Mouse (Mus musculus): ENCODE measurements around the gene Ttf2.

Ttf2 gene

GRCm38 (mm10) chr3:100920611-100921140, 48.8 kb downstream of the Ttf2 start:
- in situ Hi-C loops (cut with MboI, MseI): no loop called here

GRCm38 (mm10) chr3:100916844-100917243, 52.6 kb downstream of the Ttf2 start:
- in situ Hi-C loops (cut with MboI, MseI): no loop called here

- in situ Hi-C loops (cut with MboI, MseI): no loop called here
These were observed 57.8 kb downstream of the Ttf2 start for GRCm38 (mm10) chr3:100911498-100912213.

- in situ Hi-C loops (cut with MboI, MseI): no loop called here
These were observed 58.4 kb downstream of the Ttf2 start for GRCm38 (mm10) chr3:100911026-100911425.

GRCm38 (mm10) chr3:100910621-100911020, 58.8 kb downstream of the Ttf2 start:
- in situ Hi-C loops (cut with MboI, MseI): no loop called here

GRCm38 (mm10) chr3:100908594-100908993, 60.9 kb downstream of the Ttf2 start:
- in situ Hi-C loops (cut with MboI, MseI): no loop called here

GRCm38 (mm10) chr3:100906916-100907315, 62.5 kb downstream of the Ttf2 start:
- in situ Hi-C loops (cut with MboI, MseI): no loop called here

GRCm38 (mm10) chr3:100906128-100906527, 63.3 kb downstream of the Ttf2 start:
- in situ Hi-C loops (cut with MboI, MseI): no loop called here

- in situ Hi-C loops (cut with MboI, MseI): no loop called here
These were observed 74.0 kb downstream of the Ttf2 start for GRCm38 (mm10) chr3:100895500-100895899.

- in situ Hi-C loops (cut with MboI, MseI): no loop called here
These were observed 76.8 kb downstream of the Ttf2 start for GRCm38 (mm10) chr3:100892383-100893335.

GRCm38 (mm10) chr3:100890406-100890805, 79.1 kb downstream of the Ttf2 start:
- in situ Hi-C loops (cut with MboI, MseI): no loop called here

GRCm38 (mm10) chr3:100889234-100889633, 80.2 kb downstream of the Ttf2 start:
- in situ Hi-C loops (cut with MboI, MseI): no loop called here
